Mouse (Mus musculus) B cell, adult 2 months (primary cell): ENCODE measurements around the gene Etnk2.
A peak's percentile ranks its signal among the peaks of the same experiment; 100 is the strongest.

Experiments
- DNase-seq, 2 experiments: peaks; one replicate each; pipeline ENCODE4 v3.0.0; 2022

Gene Etnk2

GRCm38 (mm10) chr1:133383157-133383783 lies 19.9 kb downstream of the Etnk2 start:
- no peak for DNase-seq

- DNase-seq: peak; percentile 73 to 79
Measured at GRCm38 (mm10) chr1:133385506-133385905, 22.1 kb downstream of the Etnk2 start.

- DNase-seq: no peak
Measured at GRCm38 (mm10) chr1:133386209-133386608, 22.8 kb downstream of the Etnk2 start.

- DNase-seq: no peak
Measured at GRCm38 (mm10) chr1:133387539-133388268, 24.3 kb downstream of the Etnk2 start.

- no peak for DNase-seq
Measured at GRCm38 (mm10) chr1:133394702-133395101, 31.3 kb downstream of the Etnk2 start.

- no peak for DNase-seq
Measured at GRCm38 (mm10) chr1:133396693-133397092, 33.3 kb downstream of the Etnk2 start.

- DNase-seq: no peak
Measured at GRCm38 (mm10) chr1:133397094-133397482, 33.7 kb downstream of the Etnk2 start.

GRCm38 (mm10) chr1:133397483-133398237 lies 34.3 kb downstream of the Etnk2 start:
- DNase-seq: no peak

GRCm38 (mm10) chr1:133400014-133400725 lies 36.8 kb downstream of the Etnk2 start:
- DNase-seq: no peak

GRCm38 (mm10) chr1:133404005-133404404 lies 40.6 kb downstream of the Etnk2 start:
- no peak for DNase-seq

GRCm38 (mm10) chr1:133406614-133407013 lies 43.2 kb downstream of the Etnk2 start:
- no peak for DNase-seq

GRCm38 (mm10) chr1:133407436-133407835 lies 44.1 kb downstream of the Etnk2 start:
- no peak for DNase-seq

GRCm38 (mm10) chr1:133408321-133408720 lies 44.9 kb downstream of the Etnk2 start:
- DNase-seq: no peak

GRCm38 (mm10) chr1:133408880-133409516 lies 45.6 kb downstream of the Etnk2 start:
- DNase-seq: no peak

- no peak for DNase-seq
Measured at GRCm38 (mm10) chr1:133409786-133410185, 46.4 kb downstream of the Etnk2 start.

- DNase-seq: no peak
Measured at GRCm38 (mm10) chr1:133411506-133412147, 48.3 kb downstream of the Etnk2 start.

GRCm38 (mm10) chr1:133412941-133413340 lies 49.6 kb downstream of the Etnk2 start:
- DNase-seq: no peak

- DNase-seq: no peak
Measured at GRCm38 (mm10) chr1:133415086-133415485, 51.7 kb downstream of the Etnk2 start.

GRCm38 (mm10) chr1:133415505-133415904 lies 52.1 kb downstream of the Etnk2 start:
- DNase-seq: no peak

- DNase-seq: no peak
Measured at GRCm38 (mm10) chr1:133416472-133416871, 53.1 kb downstream of the Etnk2 start.

GRCm38 (mm10) chr1:133417113-133417512 lies 53.7 kb downstream of the Etnk2 start:
- DNase-seq: no peak

- DNase-seq: peak; percentile 13 to 17
Measured at GRCm38 (mm10) chr1:133417539-133417938, 54.2 kb downstream of the Etnk2 start.
